Mouse (Mus musculus) gastrocnemius, postnatal 25 days (tissue): Measurements from ENCODE around the gene Ptprj. TPM values are rescaled to one million over a fixed set of nuclear protein-coding genes. Genes with fewer than 3 reads are reported as not detected.

Experiments used
- DNase-seq: peaks from one replicate; pipeline ENCODE4 v3.0.0; 2022
- long read RNA-seq, 2 experiments: library from polyadenylated mRNA; stranded (forward); transcript quantifications; one replicate each; pipeline ENCODE4 v2.0.0; 2021
- total RNA-seq, 2 experiments: library from RNA; stranded (reverse); gene quantifications; 1 replicate in 1 of 2; 2 replicates in 1 of 2; pipeline ENCODE4 v1.2.3; 2021

Ptprj gene
- 1 to 10 TPM; 3.7 to 4.1 TPM for total RNA-seq
- long read RNA-seq, experiment 1, partial matches to known transcripts = 0 of 3 reads
- long read RNA-seq, experiment 1, other reads (novel, unspliced or antisense) = 3 of 3 reads
- long read RNA-seq, experiment 2 = 0 reads

DNA sequence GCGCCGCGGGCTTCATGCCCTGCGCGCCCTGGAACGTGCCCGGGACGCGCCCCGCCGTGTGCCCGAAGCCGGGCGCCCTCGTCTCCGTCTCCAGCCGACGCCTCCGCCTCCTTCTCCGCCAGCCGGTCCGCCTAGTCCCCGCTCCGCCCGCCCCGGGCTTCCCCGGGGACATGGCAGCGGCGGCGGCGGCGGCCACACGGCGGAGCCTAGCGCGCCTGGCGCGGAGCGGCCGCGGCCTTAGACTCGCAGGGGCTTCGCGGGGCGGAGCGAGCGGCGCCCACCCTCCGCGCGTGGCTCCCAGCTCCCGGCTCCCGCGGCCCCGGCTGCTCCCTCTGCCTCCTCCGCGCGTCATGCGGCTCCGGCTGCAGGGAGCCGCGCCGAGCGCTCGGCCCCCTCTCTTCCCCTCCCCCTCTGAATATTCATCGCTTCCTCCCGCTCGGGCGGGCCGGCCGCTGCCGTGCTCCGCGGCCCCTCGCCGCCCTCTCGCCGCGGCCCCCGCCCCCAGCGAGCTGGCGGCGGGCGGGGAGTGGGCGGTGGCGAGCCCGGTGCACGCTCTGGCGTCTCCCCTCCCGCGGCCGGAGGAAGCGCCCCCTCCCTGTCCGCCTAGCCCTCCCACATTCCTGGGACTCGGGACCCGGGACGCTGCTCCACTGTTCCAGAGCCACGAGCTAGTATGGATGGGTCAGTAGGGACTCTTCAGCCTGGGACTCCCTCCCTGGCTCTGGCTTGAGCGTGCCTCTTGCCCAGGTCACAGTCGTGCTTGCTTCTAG, at the start of gene Ptprj:
Gene Ptprj (minus strand): TSS at position 412 of the 770 bp plus-strand sequence.
- peak; percentile 72 for DNase-seq

DNA sequence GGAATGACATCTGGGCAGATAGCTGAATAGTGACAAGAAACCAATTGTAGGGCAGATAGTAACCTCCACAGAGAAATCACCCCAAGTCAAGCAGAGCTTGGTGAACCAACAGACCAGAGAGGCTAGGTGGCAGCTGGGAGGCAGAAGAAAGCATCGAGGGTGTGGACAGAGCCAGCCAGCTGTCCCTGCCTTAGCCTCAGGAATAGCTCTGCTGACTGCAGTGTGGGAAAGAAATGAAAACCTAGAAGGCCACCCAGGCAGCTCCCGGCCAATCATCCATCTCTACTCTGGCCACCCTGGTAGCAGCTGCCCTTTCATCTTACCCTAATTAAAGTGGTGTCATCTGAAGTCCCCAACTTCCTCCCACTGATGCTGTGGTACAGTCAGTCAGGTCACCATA, 49.1 kb upstream of the Ptprj start:
- no peak for DNase-seq

DNA sequence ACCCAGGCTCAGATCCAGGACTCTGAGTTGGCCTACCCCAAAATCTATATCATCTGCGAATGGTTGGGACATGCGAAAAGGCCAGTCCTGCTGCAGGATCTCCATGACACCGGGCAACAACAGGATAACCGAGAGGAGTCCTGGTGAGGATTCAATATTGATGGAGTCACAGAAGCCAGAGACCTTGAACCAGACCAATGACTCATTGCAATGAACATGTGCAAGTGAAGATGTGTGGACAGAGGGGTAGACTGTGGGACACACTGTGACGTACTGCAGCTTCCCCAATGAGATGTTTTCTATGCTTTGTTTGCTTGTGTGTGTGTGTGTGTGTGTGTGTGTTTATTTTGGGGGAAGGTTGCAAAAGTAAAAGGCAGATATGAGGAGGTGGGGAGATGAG, 47.8 kb upstream of the Ptprj start:
- DNase-seq = no peak

DNA sequence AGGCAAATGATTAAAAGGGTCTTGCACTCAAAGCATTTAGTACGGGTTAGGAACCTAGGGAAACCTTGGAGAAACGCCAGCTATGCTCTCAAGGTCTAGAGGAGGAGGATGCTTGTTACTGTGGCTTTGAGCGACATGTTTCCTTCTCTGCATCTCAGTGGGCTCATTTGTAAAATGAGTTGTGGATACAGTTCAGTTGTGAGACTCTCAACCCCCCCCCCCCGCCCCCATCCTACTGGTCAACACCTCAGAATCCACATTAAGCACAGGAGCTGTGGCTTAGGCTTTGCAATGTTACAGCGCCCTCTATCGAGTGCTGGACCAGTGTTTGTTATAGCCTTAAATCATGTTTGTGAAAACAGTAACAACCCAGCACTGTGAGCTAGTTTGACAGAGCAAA, 44.5 kb upstream of the Ptprj start:
- peak; percentile 27 for DNase-seq

DNA sequence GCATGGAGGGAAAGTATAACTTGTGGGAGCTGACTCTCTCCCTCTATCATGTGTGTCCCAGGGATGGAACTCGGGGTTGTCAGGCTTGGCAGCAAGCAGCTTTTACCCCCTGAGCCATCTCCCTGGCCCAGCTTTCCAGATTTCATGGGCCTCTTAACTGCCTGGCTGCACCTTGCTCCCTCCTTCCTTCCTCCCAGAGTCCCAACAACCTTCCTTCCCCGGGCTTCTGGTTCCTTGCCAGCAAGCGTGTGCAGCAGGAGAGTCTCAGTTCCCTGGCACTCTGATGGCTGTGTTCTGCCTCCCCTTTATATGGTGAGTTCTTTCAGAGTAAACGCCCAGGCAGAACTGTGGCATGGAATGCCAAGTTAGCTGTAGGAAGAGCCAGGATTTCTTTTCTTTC, 43.9 kb upstream of the Ptprj start:
- no peak for DNase-seq

DNA sequence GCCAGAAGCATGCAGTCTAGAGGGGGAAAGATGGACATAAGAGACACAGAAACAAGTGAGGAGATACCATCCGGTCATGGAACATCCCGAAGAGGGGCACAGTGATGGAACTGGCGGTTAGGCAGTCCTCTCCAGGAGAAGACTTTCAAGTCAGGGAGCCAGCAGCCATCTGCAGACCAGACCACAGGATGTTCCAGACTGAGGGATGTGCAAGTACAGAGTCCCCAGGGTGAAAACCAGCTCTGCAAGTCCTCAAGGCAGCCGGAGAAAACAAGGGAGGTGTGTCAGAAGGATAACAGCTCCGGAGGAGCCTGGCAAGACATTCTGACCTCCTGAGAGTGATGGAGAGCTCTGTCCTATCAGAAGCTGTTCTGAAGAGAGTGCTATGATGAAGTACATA, 40.4 kb upstream of the Ptprj start:
- no peak for DNase-seq

DNA sequence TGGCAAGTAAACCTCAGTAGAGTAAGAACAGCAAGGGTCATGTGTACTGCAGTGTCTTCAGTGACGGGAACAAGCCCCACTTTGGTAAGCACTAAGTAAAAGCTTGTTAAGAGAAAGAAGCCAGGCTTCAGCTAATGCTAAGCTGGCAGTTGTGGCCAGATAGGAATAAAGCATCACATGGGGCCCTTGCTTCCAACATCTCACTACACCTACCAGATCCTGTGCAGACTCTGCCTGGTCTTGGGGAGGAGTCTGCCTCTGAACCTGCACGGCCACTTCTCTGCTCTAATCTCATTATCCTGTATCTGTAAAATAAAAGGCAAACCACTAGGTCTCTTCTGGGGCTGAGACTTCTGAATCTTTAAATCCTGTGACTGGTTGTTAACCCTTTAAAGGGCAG, 39.2 kb upstream of the Ptprj start:
- DNase-seq = no peak

DNA sequence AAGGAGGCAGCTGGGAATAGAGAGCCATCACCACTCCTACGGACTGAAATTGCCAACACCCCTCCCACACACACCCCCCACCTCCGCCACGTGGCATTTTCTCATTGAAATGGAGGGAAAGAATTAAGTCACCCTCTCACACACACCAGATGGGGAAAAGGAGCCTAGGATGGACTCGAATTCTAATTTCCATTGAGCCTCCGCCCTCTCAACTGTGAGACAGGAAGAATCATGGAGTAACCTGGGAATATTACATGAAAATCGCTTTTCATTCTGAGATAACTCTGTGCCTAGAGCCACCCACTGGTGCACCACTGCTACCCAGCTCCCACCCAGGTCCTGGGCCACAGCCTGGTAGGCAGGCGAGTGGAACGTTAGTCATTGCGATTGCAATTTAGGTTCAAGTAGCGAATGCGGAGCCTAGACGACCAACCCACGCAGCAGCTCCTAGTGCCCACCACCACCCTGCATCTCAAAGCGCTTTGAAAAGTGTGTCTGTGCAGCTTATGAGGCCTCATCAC, 34.3 kb upstream of the Ptprj start:
- no peak for DNase-seq

DNA sequence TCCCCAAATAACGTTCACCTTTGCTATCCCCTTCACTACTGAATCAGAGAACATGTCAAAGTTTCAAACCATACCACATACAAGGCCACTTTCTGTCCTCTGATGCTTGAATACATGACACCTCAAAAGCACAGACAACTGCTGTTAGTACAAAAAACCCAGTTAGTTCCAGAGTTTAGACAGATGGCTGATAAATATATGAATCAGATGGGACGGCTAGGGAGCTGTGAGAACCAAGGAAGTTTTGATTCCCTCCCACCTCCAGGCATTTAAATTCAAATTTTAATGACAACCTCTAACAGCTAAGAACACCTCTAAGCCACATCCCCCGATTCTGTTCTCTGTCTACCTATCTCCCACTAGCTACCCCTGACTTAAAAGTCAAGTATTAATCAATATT, 33.1 kb upstream of the Ptprj start:
- no peak for DNase-seq

DNA sequence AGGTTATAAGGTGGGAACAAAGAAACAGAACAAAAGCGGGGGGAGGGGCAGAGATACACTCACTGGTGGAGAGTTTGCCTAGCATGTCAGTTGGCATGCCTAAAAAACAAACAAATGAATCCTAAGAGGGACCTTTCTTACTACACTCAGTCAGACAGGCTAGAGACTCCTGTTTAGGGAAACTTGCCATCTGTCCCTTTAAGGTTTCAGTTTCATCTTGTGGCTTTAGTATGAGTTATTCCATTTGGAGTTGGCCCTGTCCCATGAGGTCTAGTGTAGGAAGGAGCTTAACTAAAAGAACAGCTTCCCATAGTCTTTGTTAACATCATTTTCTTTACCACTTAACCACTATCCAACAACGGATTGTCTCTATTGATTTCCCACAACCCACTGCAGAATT, 32.6 kb upstream of the Ptprj start:
- no peak for DNase-seq

DNA sequence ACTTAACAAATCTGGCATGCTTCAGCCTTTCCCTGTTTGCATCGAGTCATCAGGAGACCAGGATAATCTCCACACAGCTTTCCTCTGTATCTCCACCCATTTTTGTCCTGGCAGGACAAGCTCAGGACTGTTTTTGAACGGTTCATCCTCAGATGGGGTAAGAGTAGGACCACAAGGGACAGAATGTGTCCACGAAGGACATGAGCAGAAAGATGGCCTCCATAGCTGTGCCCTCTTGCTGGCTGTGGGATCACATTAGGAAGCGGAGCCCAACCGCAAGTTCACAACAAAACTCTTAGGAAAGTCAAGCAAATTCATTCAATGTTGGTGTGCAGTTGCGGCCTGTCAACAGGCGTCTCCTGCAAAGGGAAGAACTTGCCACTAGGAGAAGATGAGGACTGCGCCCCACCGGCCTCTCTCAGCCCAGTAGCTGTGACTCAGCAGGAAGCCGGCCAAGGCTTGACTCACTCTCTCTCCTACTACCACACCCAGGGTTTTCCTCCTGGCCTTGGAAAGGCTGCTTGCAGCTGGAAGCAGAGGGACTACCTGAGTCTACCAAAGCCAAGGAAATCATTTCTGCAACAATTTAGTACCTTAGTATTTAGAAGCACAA, 31.6 kb upstream of the Ptprj start:
- peak; percentile 78 for DNase-seq

DNA sequence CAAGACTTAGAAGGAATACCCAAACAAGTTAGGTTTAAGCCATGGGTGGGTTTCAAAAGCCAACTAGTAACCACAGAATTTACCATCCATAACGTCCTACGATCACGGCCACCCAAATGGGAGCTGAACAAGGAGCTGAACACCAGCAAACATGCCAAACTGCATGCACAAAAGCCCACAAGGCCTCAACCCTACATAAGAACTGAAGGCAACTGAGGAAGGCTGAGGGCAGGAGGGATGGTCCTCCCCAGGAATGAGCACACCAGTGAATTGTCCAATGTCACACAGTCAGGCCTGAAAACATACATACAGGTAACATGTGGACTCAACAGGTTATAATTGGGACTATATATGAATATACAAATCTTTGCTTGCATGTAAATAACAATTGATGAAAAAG, 20.6 kb upstream of the Ptprj start:
- DNase-seq = no peak

DNA sequence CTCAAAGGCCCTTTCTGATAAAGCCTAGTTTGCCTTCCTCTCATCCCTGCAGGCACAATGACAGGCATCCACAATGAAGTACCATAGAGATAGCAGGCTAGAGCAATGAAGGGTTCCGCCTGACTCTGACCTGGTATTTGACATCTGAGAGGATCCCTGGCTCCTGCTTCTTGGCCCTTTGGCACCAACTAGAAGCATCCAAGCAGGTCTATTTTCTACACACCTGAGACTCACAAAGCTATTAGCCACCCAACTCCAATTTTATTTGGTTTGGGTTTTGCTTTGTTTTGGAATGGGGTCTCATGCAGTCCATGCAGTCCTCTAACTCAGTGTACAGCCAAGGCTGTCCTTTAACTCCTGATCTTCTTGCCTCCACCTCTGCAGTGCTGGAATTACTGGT, 7.7 kb upstream of the Ptprj start:
- DNase-seq = no peak

DNA sequence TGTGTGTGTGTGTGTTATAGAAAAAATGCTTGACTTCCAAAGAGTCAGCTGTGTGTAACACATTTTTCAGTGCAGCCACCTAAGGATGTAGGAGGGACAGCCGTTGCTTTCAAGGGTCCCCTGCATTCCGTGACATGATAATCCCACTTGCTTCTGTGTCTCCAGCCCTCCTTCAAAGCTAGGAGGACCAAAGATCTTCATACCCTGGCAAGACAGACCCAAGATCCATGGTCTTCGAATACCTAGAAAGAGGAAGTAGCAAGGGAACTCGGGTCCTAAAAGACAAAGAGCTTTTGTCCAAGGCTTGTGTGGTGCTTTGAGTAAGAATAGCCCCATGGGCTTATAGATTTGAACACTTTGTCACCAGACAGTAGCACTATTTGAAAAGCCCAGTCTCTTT, 4.1 kb upstream of the Ptprj start:
- DNase-seq = no peak

DNA sequence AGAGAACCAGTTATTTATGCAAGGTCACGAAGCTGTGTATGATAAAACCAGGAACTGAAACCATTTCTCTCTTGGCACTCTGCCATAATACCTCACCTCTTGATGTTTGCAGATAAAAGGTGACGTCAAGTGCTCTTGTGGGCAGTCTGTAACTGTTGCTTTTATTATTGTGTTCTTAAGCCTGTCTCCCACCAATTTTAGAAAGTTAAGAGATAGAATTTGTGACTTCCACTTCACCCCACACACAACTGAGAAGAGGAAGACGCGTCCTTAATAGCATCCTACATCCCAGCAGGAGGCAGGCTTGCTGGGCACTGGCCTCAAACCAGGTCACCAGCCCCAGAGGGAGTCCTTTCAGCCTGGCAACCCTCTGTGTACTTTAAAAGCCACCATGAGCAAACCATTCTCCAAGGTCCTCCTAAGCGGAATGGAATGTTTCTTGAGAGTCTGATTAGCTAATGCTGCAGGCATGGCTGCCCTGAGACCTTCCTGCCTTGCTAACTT, 3.2 kb upstream of the Ptprj start:
- DNase-seq = no peak

DNA sequence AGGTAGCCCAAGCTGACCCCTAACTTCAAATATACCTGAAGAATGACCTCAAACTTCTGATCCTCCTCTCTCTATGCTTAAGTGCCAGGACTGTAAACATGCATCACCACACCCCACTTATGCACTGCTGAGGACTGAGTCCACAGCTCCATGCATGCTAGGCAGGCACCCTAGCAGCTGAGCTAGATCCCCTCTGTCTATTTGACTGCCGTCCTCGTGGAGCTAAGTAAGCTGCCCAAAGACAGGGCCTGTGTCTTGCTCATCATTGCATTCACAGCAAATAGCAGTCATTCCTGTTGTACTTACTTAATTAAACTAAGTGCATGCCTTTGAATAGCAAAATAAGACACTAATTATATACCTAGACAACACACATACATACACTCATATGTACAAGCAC, 2.4 kb upstream of the Ptprj start:
- DNase-seq = no peak

DNA sequence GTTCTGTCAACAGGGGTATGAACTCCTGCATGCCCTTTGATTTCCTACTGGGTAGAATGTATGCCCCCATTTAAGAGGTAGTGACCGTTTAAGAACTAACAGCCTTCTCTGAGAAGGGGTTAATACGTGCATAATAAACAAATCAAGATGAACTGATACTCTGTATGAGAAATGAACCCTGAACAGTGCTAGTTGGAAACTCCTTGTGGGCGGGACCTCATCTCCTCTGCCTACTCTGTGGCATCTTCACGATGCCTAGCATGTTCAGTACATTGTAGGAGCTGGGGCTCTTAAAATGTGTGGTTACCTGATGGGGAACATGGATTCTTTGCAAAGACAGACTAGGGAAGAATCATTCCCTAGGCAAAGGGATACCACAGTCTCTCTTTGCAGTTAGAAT, 1.9 kb upstream of the Ptprj start:
- DNase-seq = no peak

DNA sequence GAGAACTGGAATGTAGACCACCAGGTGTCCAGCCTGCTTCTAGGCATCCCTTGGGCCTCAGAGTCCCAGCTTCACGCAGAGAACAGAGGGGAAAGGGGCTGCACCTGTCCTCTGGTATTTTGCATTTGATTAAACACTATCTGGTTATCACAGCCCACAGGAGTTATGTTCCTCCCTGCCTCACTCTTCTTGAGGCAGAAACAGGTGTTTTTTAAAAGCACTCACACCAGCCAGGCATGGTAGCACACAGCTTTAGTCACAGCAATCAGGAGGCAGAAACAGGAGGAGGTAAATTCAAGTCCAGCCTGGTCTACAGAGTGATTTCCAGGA, 1.3 kb upstream of the Ptprj start:
- DNase-seq = no peak

DNA sequence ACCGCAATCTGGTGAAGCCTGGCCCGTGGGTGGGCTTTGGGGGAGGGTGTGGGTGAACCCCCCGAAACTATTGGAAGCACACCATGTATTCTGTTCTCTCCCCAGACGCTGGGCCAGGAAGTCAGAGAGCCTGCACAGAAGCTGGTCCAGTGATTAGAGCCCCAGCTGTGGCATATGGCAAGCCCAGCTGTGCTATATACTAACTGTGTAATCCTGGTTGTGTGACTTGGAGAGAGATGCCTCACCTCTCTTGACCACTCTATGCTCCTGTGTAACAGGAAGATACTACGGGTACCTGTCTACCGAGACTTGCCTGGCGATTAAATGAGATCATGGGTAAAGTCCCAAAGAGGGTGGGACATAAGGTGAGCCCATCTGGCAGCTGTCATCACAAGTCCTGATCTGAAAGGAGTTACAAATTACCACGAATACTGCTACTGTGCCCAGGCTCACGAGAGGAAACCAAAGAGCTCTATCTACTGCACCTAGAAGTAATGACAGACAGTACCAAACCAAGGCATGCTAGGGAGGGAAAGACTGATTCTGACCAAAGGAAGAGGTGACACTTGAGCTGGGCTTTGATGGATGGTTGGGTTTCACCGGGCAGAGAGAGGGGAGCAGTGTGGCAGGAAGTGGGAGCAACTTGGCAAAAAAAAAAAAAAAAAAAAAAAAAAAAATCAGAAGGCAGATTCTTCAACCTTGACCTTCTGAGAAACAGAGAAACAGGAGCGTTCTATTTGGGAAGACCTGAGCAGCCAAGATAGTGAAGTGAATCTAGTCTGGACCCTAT, 754 bp upstream of the Ptprj start:
- DNase-seq = no peak

DNA sequence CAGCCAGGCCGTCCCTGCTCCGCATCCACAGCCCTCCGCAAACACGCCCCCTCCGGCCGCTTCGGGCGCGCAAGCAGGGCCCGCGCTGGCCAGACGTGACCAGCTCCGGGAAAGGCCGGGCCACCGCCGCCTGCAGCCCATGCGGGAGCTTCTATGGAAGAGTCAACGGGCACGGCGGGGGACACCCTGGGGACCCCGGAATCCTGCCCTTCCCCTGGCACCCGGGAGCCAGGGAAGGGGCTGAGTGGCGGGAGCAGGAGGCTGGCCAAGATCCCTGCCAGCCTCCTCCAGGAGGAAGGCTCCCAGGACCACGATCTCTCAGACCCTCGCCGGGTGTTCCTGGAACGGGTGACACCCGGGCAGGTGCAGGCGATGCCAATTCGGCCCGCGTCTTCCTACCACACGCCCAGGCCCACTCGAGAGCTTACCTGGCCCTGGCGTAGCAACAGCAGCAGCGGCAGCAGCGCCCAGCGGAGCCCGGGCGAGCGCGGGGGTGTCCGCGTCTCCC, 665 bp downstream of the Ptprj start:
- peak; percentile 39 for DNase-seq

DNA sequence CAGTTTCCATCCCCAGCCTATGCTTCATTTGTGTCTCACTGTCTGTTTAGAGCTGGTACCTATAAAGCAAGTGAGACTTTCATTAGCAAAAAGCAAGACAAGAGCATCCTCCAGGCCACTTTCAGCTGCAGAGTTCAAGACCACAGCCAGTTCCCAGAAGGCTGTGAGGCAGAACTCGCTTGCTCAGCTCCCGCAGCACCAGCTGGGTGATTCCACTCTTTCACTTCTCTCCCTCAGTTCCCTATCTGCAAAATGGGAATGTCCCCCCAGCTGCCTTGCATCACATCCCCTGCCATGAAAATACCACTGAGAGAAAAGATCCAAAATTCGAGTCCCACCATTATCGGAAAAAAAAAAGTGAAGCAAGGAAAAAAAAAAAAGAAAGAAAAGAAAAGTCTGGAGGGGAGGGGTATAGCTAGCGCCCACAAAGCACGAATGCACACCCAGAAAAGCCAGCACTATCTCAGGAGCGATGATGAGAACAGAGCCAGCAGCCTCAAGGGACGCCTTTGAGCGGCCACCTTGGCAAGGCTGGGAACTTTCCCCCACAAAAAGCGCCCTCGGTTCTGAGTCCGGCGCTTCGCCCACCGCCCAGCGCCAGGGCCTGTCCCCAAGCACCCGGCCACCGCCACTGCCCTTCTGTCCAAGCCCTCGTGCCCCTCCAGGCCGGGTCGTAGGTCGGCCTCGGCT, 1.3 kb downstream of the Ptprj start:
- peak; percentile 35 for DNase-seq
